Mouse (Mus musculus) spleen, postnatal 10 days (tissue): ENCODE data around the gene Ank3.
A peak's percentile ranks its signal among the peaks of the same experiment; 100 is the strongest.

Source experiments
- DNase-seq, 2 experiments: peaks; one replicate each; pipeline ENCODE4 v3.0.0; 2021 to 2022; ENCODE audit warnings: low spot score in 2 of 2

Ank3 gene

GRCm38 (mm10) chr10:69762977-69763376 is 364.4 kb downstream of the Ank3 start:
- no peak for DNase-seq

GRCm38 (mm10) chr10:69764402-69764801 is 365.8 kb downstream of the Ank3 start:
- no peak for DNase-seq

- no peak for DNase-seq
These were observed 378.6 kb downstream of the Ank3 start for GRCm38 (mm10) chr10:69777065-69777645.

- no peak for DNase-seq
These were observed 379.2 kb downstream of the Ank3 start for GRCm38 (mm10) chr10:69777736-69778135.

GRCm38 (mm10) chr10:69779246-69779645 is 380.7 kb downstream of the Ank3 start:
- DNase-seq, result no peak

- no peak for DNase-seq
These were observed 382.9 kb downstream of the Ank3 start for GRCm38 (mm10) chr10:69781491-69781890.

- DNase-seq, result no peak
These were observed 386.7 kb downstream of the Ank3 start for GRCm38 (mm10) chr10:69785235-69785634.

- no peak for DNase-seq
These were observed 387.1 kb downstream of the Ank3 start for GRCm38 (mm10) chr10:69785692-69786091.

- DNase-seq, result no peak
These were observed 387.8 kb downstream of the Ank3 start for GRCm38 (mm10) chr10:69786220-69786993.

- DNase-seq, result no peak
These were observed 388.8 kb downstream of the Ank3 start for GRCm38 (mm10) chr10:69787379-69787778.

GRCm38 (mm10) chr10:69790606-69791005 is 392.0 kb downstream of the Ank3 start:
- DNase-seq, result no peak

- no peak for DNase-seq
These were observed 393.4 kb downstream of the Ank3 start for GRCm38 (mm10) chr10:69791951-69792350.

GRCm38 (mm10) chr10:69792400-69792799 is 393.8 kb downstream of the Ank3 start:
- no peak for DNase-seq

- peak in 1 of 2 experiments; percentile 22 for DNase-seq
These were observed 394.5 kb downstream of the Ank3 start for GRCm38 (mm10) chr10:69793079-69793478.

- DNase-seq, result no peak
These were observed 397.1 kb downstream of the Ank3 start for GRCm38 (mm10) chr10:69795656-69796055.

GRCm38 (mm10) chr10:69796421-69796886 is 397.9 kb downstream of the Ank3 start:
- peak in 1 of 2 experiments; percentile 22 for DNase-seq

- no peak for DNase-seq
These were observed 404.7 kb downstream of the Ank3 start for GRCm38 (mm10) chr10:69803135-69803756.

- DNase-seq, result no peak
These were observed 406.0 kb downstream of the Ank3 start for GRCm38 (mm10) chr10:69804613-69805012.

GRCm38 (mm10) chr10:69810785-69811184 is 412.2 kb downstream of the Ank3 start:
- DNase-seq, result no peak

- no peak for DNase-seq
These were observed 415.4 kb downstream of the Ank3 start for GRCm38 (mm10) chr10:69813823-69814522.

- DNase-seq, result no peak
These were observed 422.7 kb downstream of the Ank3 start for GRCm38 (mm10) chr10:69821245-69821644.

- DNase-seq, result no peak
These were observed 430.2 kb downstream of the Ank3 start for GRCm38 (mm10) chr10:69828770-69829169.
